Mouse (Mus musculus) CH12.LX (cell line): Measurements from ENCODE around the gene Wnt11. TPM values are rescaled to one million over a fixed set of nuclear protein-coding genes. Genes with fewer than 3 reads are reported as not detected.

Experiments
- DNase-seq: peaks from one replicate; pipeline ENCODE4 v3.0.0-alpha.2; 2013; ENCODE audit errors: extremely low read depth
- H3K27ac ChIP-seq: 2 replicates; pipeline ENCODE4 v1.5.1; 2012; ENCODE audit warnings: low read depth, mild to moderate bottlenecking, control low read depth, moderate library complexity; ENCODE audit not compliant: insufficient read depth
- H3K27me3 ChIP-seq: replicated peaks from 2 replicates; pipeline ENCODE3; 2012; ENCODE audit warnings: inconsistent platforms
- H3K36me3 ChIP-seq, 2 experiments: replicated peaks in 1 of 2; 2 replicates each; pipeline versions ENCODE3 to v1.6.1; 2012; ENCODE audit warnings: inconsistent platforms in 1 of 2, low read length in 1 of 2, mild to moderate bottlenecking in 1 of 2, mixed read lengths in 1 of 2, moderate library complexity in 1 of 2; ENCODE audit not compliant: control insufficient read depth in 1 of 2, insufficient read depth in 1 of 2
- H3K4me1 ChIP-seq, 2 experiments: 2 replicates each; pipeline ENCODE4 v1.6.1; 2012; ENCODE audit warnings: inconsistent platforms in 1 of 2, moderate library complexity in 1 of 2; ENCODE audit not compliant: insufficient read depth in 2 of 2, control insufficient read depth in 1 of 2
- H3K4me2 ChIP-seq: 2 replicates; pipeline ENCODE4 v1.6.1; 2012; ENCODE audit warnings: low read depth, mild to moderate bottlenecking, control low read depth; ENCODE audit not compliant: poor library complexity, insufficient read depth, severe bottlenecking
- H3K4me3 ChIP-seq, 3 experiments: fragments of 150-350 bp in 1 of 3; sonication (generic) in 1 of 3; replicated peaks in 1 of 3; 2 replicates each; pipeline versions ENCODE3 to v1.5.1; 2011 to 2012; ENCODE audit warnings: low read depth in 2 of 3, low read length in 2 of 3, mild to moderate bottlenecking in 2 of 3, moderate library complexity in 2 of 3, control low read depth in 1 of 3, improper control_type of control experiment in 1 of 3, inconsistent platforms in 1 of 3, mixed read lengths in 1 of 3; ENCODE audit not compliant: poor library complexity in 1 of 3
- H3K79me2 ChIP-seq: replicated peaks from 2 replicates; pipeline ENCODE4 v1.6.1; 2012; ENCODE audit warnings: mild to moderate bottlenecking, moderate library complexity; ENCODE audit not compliant: control insufficient read depth, poor library complexity, insufficient read depth, severe bottlenecking; ENCODE audit errors: extremely low read depth
- H3K9ac ChIP-seq: 2 replicates; pipeline ENCODE4 v1.6.1; 2012; ENCODE audit warnings: low read depth, mild to moderate bottlenecking, control low read depth, moderate library complexity; ENCODE audit not compliant: insufficient read depth
- H3K9me3 ChIP-seq: replicated peaks from 2 replicates; pipeline ENCODE3; 2012; ENCODE audit warnings: low read length, inconsistent platforms, mixed read lengths
- BHLHE40 ChIP-seq: IDR thresholded peaks from 2 replicates; pipeline ENCODE4 v1.6.1; 2011; ENCODE audit warnings: mild to moderate bottlenecking, low read depth, low read length, improper control_type of control experiment
- CHD2 ChIP-seq: IDR thresholded peaks from 2 replicates; pipeline ENCODE4 v1.6.1; 2011; ENCODE audit warnings: low read length, improper control_type of control experiment
- ELF1 ChIP-seq: IDR thresholded peaks from 2 replicates; pipeline ENCODE4 v1.6.1; 2014; ENCODE audit warnings: low read depth, mild to moderate bottlenecking, inconsistent platforms, low read length, improper control_type of control experiment
- EP300 ChIP-seq: IDR thresholded peaks from 2 replicates; pipeline ENCODE4 v1.6.1; 2011; ENCODE audit warnings: low read length, improper control_type of control experiment
- ETS1 ChIP-seq: conservative IDR thresholded peaks from 2 replicates; pipeline ENCODE4 v1.6.1; 2012; ENCODE audit warnings: low read depth, mild to moderate bottlenecking, inconsistent platforms, low read length, improper control_type of control experiment, moderate library complexity
- IRF4 ChIP-seq: IDR thresholded peaks from 2 replicates; pipeline ENCODE4 v1.6.1; 2014; ENCODE audit warnings: low read depth, mild to moderate bottlenecking, inconsistent platforms, low read length, improper control_type of control experiment
- JUN ChIP-seq: IDR thresholded peaks from 2 replicates; pipeline ENCODE4 v1.6.1; 2011; ENCODE audit warnings: low read depth, mild to moderate bottlenecking, low read length, improper control_type of control experiment, moderate library complexity; ENCODE audit not compliant: insufficient read depth
- JUND ChIP-seq: conservative IDR thresholded peaks from 2 replicates; pipeline ENCODE4 v1.6.1; 2011; ENCODE audit warnings: low read depth, low read length, improper control_type of control experiment
- MEF2A ChIP-seq: IDR thresholded peaks from 2 replicates; pipeline ENCODE4 v1.6.1; 2014; ENCODE audit warnings: low read depth, mild to moderate bottlenecking, inconsistent platforms, low read length, improper control_type of control experiment, borderline replicate concordance
- MXI1 ChIP-seq: IDR thresholded peaks from 2 replicates; pipeline ENCODE4 v1.6.1; 2011; ENCODE audit warnings: mild to moderate bottlenecking, low read depth, low read length, improper control_type of control experiment
- MYC ChIP-seq: IDR thresholded peaks from 2 replicates; pipeline ENCODE4 v1.6.1; 2011; ENCODE audit warnings: low read depth, mild to moderate bottlenecking, improper control_type of control experiment, low read length
- NELFE ChIP-seq: IDR thresholded peaks from 2 replicates; pipeline ENCODE4 v1.6.1; 2011; ENCODE audit warnings: low read depth, low read length, improper control_type of control experiment
- POLR2A ChIP-seq: IDR thresholded peaks from 2 replicates; pipeline ENCODE4 v1.6.1; 2011; ENCODE audit warnings: low read depth, mild to moderate bottlenecking, improper control_type of control experiment, low read length
- POLR2AphosphoS2 ChIP-seq: IDR thresholded peaks from 2 replicates; pipeline ENCODE4 v1.6.1; 2011; ENCODE audit warnings: low read depth, low read length, improper control_type of control experiment
- SIN3A ChIP-seq: IDR thresholded peaks from 2 replicates; pipeline ENCODE4 v1.6.1; 2012; ENCODE audit warnings: low read length, improper control_type of control experiment, inconsistent platforms
- TBP ChIP-seq: conservative IDR thresholded peaks from 2 replicates; pipeline ENCODE4 v1.6.1; 2011; ENCODE audit warnings: low read depth, low read length, improper control_type of control experiment
- TCF12 ChIP-seq: IDR thresholded peaks from 2 replicates; pipeline ENCODE4 v1.6.1; 2014; ENCODE audit warnings: low read depth, mild to moderate bottlenecking, inconsistent platforms, low read length, improper control_type of control experiment
- UBTF ChIP-seq: IDR thresholded peaks from 2 replicates; pipeline ENCODE4 v1.6.1; 2012; ENCODE audit warnings: low read depth, mild to moderate bottlenecking, inconsistent platforms, low read length, improper control_type of control experiment, moderate library complexity
- USF1 ChIP-seq: IDR thresholded peaks from 2 replicates; pipeline ENCODE4 v1.6.1; 2014; ENCODE audit warnings: low read depth, mild to moderate bottlenecking, inconsistent platforms, low read length, improper control_type of control experiment
- dilution Hi-C: fragments of 300-500 bp; cut with MboI; formaldehyde crosslinking; loops from 2 replicates; pipeline ENCODE4 v1.14.3; 2020; ENCODE audit warnings: low sequenced_read_pairs; ENCODE audit not compliant: extremely low pct_unique_long_range_greater_than_20kb, extremely low pct_ligation_motif_present
- in situ Hi-C: fragments of 300-500 bp; cut with MboI; formaldehyde crosslinking; loops from 3 replicates; pipeline ENCODE4 v1.14.3; 2019; ENCODE audit warnings: low sequenced_read_pairs, low pct_ligation_motif_present, low pct_unique_long_range_greater_than_20kb, mixed read lengths
- polyA plus RNA-seq: library from polyadenylated mRNA; unstranded; fragments of >175 nt; gene quantifications from 2 replicates; pipeline ENCODE4 v1.2.1, GENCODE M21; 2012; ENCODE audit warnings: low read depth; ENCODE audit not compliant: insufficient read length
- total RNA-seq, 2 experiments: library from RNA; depleted of rRNA; stranded (reverse); fragments of 300-350 nt in 1 of 2; fragments of >200 nt in 1 of 2; gene quantifications; 2 replicates each; pipeline ENCODE4 v1.2.3; 2012 to 2014

The Wnt11 gene
- total and polyA plus RNA-seq, 3 experiments: 0.21 TPM; not detected in 2

DNA sequence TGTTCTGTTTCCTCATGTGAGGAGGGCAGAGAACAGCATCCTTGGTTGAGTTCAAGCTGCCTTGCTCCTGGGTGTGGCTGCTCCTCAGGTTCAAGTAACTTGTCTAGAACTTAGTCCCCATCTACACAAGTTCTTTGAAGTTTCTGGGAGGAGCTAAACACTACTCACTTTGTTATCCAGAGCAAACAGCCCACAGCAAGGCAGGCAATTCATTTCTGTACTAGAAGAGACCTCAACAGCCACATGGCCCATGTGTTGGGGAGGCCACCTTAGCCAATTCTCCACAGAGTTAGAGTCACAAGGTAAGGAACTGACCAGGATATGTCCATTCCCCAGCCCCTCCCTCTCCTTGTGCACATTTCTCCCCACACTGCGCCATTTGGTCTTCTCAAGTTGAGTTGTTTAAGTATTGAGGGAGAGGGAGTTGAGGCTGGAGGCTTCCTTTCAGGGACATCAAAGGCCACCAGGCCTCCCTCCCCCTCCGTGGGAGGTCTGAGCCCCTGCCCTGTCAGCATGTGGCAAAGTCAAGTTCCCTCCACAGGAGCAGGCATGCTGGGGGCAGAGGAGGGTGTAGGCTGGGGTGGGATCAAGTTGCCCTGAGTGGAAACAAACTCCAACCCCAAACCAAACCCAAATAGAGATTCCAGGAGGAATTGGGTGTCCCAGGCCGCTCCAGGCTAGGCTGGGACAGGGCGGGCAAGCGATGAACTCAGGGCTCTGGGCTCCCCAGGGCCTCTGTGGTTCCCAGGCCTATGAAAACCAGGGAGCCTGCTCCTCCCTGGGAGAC lies 37.4 kb upstream of the Wnt11 start:
- in situ Hi-C loops: no loop called here

DNA sequence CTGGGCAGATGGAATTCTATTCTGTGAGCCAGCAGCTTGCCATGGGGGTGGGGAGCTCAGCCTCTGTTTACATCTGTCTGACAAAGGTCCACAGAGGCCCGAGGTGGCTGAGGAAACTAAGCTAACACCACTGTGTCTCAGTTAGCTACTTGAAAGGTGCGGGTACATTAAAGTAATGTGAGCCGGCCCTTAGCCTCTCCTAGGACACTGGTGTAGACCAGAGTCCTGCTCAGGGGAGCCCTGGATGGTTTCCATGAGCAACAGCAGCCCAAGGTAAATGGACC lies 36.8 kb upstream of the Wnt11 start:
- Histone ChIP-seq H3K27ac (no peak overlapping the region), H3K27me3 (peaks cover 20% of the 10 kb centered on the region), H3K9ac (no peak overlapping the region), H3K9me3 (no peaks in the 10 kb centered on the region), H3K4me3 (no peak overlapping the region), H3K36me3 (no peaks in the 10 kb centered on the region), H3K79me2 (no peaks in the 10 kb centered on the region), H3K4me2 (no peak overlapping the region), H3K4me1 (peaks cover 29 to 40% of the 10 kb centered on the region in 2 experiments)
- DNase-seq: no peak
- in situ Hi-C loops: no loop called here
- dilution Hi-C loops: no loop called here
- TF ChIP-seq NELFE (no peak), SIN3A (no peak), UBTF (no peak), POLR2A (no peak), TBP (no peak), EP300 (no peak)

More for the DNA sequence above, 37.4 kb upstream of the Wnt11 start:
- dilution Hi-C loops: no loop called here
- Histone ChIP-seq H3K9ac (no peak overlapping the region), H3K9me3 (no peaks in the 10 kb centered on the region), H3K4me2 (no peak overlapping the region), H3K4me1 (peaks cover 26 to 35% of the 10 kb centered on the region in 2 experiments), H3K79me2 (no peaks in the 10 kb centered on the region), H3K27me3 (peaks cover 21% of the 10 kb centered on the region), H3K36me3 (no peaks in the 10 kb centered on the region), H3K27ac (no peak overlapping the region), H3K4me3 (no peak overlapping the region)
- TF ChIP-seq MXI1 (peak; percentile 21; the same call in 1 of the 2 replicates), ETS1 (peak; percentile 47; the same call in 1 of the 2 replicates), TCF12 (0 out of 2 replicates have a peak, but pooled peaks have one; percentile 30), ELF1 (no peak), POLR2AphosphoS2 (no peak), EP300 (peak; percentile 73), JUND (peak; percentile 57; the same call in 1 of the 2 replicates), POLR2A (no peak), MEF2A (0 out of 2 replicates have a peak, but pooled peaks have one; percentile 36), USF1 (no peak), JUN (peak; percentile 37; the same call in 1 of the 2 replicates), BHLHE40 (peak; percentile 44), MYC (peak; percentile 50; the same call in 1 of the 2 replicates), CHD2 (peak; percentile 37; the same call in 1 of the 2 replicates), IRF4 (peak; percentile 90)
- DNase-seq: peak; percentile 21
